Mouse (Mus musculus) heart, embryonic 15.5 days (tissue): ENCODE measurements around the gene Tctn1. TPM values are rescaled to one million over a fixed set of nuclear protein-coding genes. Genes with fewer than 3 reads are reported as not detected.

Experiments
- ATAC-seq: fragments of 200-750 bp; cut with Nextera tagmentation; replicated peaks from 2 replicates; pipeline ENCODE4 v1.8.0; 2017; ENCODE audit warnings: low read depth, moderate TSS enrichment; ENCODE audit not compliant: insufficient number of reproducible peaks, insufficient read depth, low FRiP score
- H3K27ac ChIP-seq: fragments of 300-500 bp; sonication (generic); 2 replicates; pipeline ENCODE4 v1.5.1; 2015; ENCODE audit warnings: mild to moderate bottlenecking, inconsistent platforms
- H3K27me3 ChIP-seq: fragments of 300-500 bp; sonication (generic); 2 replicates; pipeline ENCODE4 v1.6.1; 2015; ENCODE audit warnings: inconsistent platforms
- H3K36me3 ChIP-seq: fragments of 300-500 bp; sonication (generic); 2 replicates; pipeline ENCODE4 v1.6.1; 2015; ENCODE audit warnings: mild to moderate bottlenecking, inconsistent platforms
- H3K4me1 ChIP-seq: fragments of 300-500 bp; sonication (generic); replicated peaks from 2 replicates; pipeline ENCODE4 v1.6.1; 2015; ENCODE audit warnings: inconsistent platforms
- H3K4me2 ChIP-seq: fragments of 300-500 bp; sonication (generic); 2 replicates; pipeline ENCODE4 v1.6.1; 2015; ENCODE audit warnings: inconsistent platforms, mild to moderate bottlenecking, moderate library complexity
- H3K4me3 ChIP-seq: fragments of 300-500 bp; sonication (generic); 2 replicates; pipeline ENCODE4 v1.5.1; 2015; ENCODE audit warnings: mild to moderate bottlenecking, inconsistent platforms
- H3K9ac ChIP-seq: fragments of 300-500 bp; sonication (generic); 2 replicates; pipeline ENCODE4 v1.6.1; 2015; ENCODE audit warnings: mild to moderate bottlenecking, inconsistent platforms
- H3K9me3 ChIP-seq: fragments of 300-500 bp; sonication (generic); replicated peaks from 2 replicates; pipeline ENCODE4 v1.6.1; 2016; ENCODE audit warnings: inconsistent platforms
- WGBS: fragments of 180-500 bp; shearing (Covaris S2); methylation state at CpG from one replicate; pipeline ENCODE4 v1.1.7; 2015; ENCODE audit warnings: mixed read lengths; 5-methylcytosine and 5-hydroxymethylcytosine counted together
- polyA plus RNA-seq: library from polyadenylated mRNA; unstranded; fragments of >200 nt; fragmentation: Nextera tagmentation; extraction: Ambion mirVana; gene quantifications from 2 replicates; pipeline ENCODE4 v1.2.1, GENCODE M21; 2015

Tctn1 gene
- polyA plus RNA-seq, 1 experiment from 2014 or later, result 2.5 TPM

DNA sequence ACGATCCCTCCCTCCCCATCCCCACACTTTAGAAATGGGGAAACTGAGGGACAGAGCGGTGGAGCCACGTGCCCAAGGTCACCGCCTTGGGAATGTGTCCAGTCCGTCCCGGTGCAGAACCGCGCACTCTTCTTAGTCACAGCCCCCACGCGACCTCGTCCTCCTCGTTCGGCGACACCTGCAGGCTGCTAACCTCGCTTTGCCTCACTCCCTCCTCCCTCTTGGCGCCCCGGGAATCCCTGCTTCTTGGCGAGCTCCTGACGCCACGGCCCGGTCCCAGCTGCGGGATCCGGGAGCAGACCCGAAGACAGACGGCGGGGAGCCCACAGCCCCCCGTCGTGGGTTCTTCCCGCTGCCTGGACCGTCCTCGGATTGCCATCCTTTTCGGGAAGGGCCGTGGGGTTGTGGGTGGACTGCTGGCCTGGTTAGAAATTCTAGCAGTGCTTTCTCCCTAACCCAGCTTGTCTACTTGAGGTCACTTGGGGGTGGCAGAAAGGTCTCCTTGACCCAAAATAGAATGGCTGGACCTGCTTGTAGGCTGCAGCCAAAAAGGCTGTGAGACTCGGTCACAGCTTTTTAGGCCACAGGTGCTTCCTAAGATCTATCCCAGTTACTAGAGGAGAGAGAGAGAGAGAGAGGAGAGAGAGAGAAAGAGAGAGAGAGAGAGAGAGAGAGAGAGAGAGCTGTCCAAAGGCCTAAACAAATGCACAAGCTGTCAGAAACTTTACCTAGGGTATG, 20.9 kb upstream of the Tctn1 start:
- under 1% methylated on average over 34 of the region's 34 CpGs for WGBS

DNA sequence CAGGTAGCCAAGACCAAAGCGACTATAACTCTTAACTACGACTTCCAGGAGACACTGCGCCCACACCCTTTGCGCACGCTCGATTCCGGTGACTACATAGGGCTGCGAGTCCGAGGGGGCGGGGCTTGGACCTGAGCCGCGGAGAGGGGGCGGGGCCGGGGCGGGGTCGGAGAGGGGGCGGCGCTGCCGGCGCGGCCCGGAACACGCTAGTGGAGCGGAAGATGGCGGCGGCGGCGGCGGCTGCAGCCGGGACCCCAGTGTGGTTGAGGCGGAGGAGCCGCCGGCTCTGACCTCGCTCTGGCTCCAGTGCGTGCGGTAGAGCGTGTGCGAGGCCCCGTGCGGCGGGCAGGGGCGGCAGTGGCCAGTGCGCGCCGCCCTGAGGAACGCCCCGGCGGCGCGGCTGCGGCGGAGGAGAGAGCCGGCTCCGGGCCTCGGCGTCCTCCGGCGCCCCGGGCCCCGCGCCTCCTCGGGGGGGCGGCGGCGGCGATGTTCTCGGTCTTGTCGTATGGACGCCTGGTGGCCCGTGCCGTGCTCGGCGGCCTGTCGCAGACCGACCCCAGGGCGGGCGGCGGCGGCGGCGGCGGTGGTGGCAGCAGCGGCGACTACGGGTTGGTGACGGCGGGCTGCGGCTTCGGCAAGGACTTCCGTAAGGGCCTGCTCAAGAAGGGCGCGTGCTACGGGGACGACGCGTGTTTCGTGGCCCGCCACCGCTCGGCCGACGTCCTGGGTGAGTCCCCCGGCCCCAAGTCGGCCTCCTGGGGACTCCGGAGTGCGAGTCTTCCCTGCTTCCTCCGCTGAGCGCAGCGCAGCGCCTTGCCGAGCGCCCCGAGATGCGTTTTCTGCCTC, 20.1 kb upstream of the Tctn1 start, which contains the start of gene Pptc7:
Pptc7 (plus strand) TSS at position 183 of the 846 bp plus-strand sequence.
- Histone ChIP-seq H3K9ac (peak within 1 kb of the TSS; percentile 86), H3K4me1 (peaks cover 49% of the 10 kb centered on the region), H3K4me2 (peak within 1 kb of the TSS; percentile 89), H3K27me3 (no peaks in the 10 kb centered on the region), H3K27ac (peak within 1 kb of the TSS; percentile 90), H3K4me3 (peak within 1 kb of the TSS; percentile 85), H3K36me3 (no peaks in the 10 kb centered on the region; the same call in 1 of the 2 replicates), H3K9me3 (no peaks in the 10 kb centered on the region)
- peak; percentile 93 for ATAC-seq
- WGBS, result under 1% methylated on average over 94 of the region's 114 CpGs

More for the DNA sequence above, 20.9 kb upstream of the Tctn1 start:
- peak overlapping the region; percentile 90 for H3K27ac ChIP-seq
- H3K27me3 ChIP-seq, result no peaks in the 10 kb centered on the region
- no peaks in the 10 kb centered on the region; the same call in 1 of the 2 replicates for H3K36me3 ChIP-seq
- peak overlapping the region; percentile 89 for H3K4me2 ChIP-seq
- no peaks in the 10 kb centered on the region for H3K9me3 ChIP-seq
- peak; percentile 31; the same call in 1 of the 2 replicates for ATAC-seq
- H3K4me1 ChIP-seq, result peaks cover 46% of the 10 kb centered on the region
- peak overlapping the region; percentile 85 for H3K4me3 ChIP-seq
- H3K9ac ChIP-seq, result peak overlapping the region; percentile 86

DNA sequence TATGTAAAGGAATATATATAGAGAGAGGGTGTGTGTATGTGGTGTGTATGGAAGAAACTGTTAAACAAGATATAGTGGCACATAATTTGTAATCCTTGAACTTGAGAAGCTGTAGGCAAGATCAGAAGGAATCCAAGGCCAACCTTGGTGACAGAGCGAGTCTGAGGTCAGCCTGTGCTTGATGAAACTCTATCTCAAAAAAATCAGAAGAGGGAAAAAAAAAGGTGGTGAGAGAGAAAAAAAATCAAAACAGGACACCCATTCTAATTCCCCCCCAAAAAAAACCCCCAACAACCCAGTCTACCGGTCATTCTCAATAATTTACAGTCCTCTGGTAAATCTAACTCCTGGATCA, 19.5 kb upstream of the Tctn1 start:
- Histone ChIP-seq H3K9me3 (no peaks in the 10 kb centered on the region), H3K4me3 (peak overlapping the region; percentile 85), H3K27ac (no peak overlapping the region), H3K9ac (0 out of 2 replicates have a peak overlapping the region, but pooled peaks have one; percentile 86), H3K4me2 (peak overlapping the region; percentile 89), H3K27me3 (no peaks in the 10 kb centered on the region), H3K4me1 (peaks cover 49% of the 10 kb centered on the region), H3K36me3 (no peaks in the 10 kb centered on the region; the same call in 1 of the 2 replicates)
- 28% methylated on average over 2 of the region's 2 CpGs for WGBS
- no peak for ATAC-seq

DNA sequence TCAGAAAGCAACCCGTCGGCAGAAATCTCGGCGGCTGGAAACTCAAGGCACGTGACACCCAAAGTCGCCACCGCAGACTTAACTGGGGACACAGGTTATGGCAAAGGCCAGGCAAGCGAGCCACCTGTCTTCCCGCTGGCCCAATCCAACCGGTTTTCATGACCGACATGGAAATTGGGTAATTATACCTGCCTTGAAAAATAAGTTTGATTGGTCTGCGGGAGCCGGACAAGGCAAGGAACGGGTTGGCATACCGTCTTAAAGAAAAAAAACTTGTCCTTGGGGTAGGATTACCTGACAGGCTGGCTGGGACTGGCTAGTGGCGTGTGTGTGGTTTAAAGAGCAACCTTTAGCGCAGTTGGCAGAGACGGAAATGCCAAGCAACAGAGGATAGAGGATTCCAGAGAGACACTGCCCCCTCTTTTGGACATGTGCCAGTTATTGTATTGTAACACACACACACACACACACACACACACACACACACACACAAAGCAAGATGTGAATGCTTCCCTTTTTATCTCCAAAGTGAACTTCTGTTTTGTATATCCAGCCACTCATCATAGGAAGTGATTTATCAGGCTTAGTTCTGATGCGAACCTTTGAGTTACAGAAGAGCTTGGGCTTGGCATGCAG, 16.7 kb upstream of the Tctn1 start:
- peaks cover 27% of the 10 kb centered on the region for H3K4me1 ChIP-seq
- H3K27ac ChIP-seq, result peak overlapping the region; percentile 5; the same call in 1 of the 2 replicates
- H3K36me3 ChIP-seq, result no peaks in the 10 kb centered on the region
- H3K9me3 ChIP-seq, result no peaks in the 10 kb centered on the region
- H3K4me3 ChIP-seq, result peak overlapping the region; percentile 5; the same call in 1 of the 2 replicates
- whole genome bisulfite sequencing, result 27% methylated on average over 19 of the region's 19 CpGs
- H3K4me2 ChIP-seq, result peak overlapping the region; percentile 51
- ATAC-seq, result no peak
- H3K27me3 ChIP-seq, result no peaks in the 10 kb centered on the region
- H3K9ac ChIP-seq, result no peak overlapping the region

DNA sequence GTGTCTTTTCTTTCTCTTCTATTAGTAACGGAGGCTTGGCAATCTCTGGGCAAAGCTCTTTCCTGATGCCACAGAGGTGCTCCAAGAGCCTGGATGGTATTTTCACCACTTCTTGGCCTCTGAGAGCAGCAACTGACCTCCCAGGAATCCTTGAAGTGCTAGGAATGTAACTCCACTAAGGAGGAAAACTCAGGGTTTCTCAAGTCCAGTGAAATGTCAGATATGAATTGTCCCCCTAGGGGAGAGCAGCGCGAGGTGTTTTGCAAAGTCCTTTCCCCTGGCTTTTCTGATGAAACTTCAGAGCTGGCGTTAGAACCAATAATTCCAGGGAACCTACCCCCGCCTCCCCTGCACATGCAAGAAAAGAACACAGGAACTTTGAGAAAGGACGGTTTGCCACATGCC, 16.2 kb upstream of the Tctn1 start:
- peak overlapping the region; percentile 5; the same call in 1 of the 2 replicates for H3K4me3 ChIP-seq
- H3K4me1 ChIP-seq, result peaks cover 23% of the 10 kb centered on the region
- no peaks in the 10 kb centered on the region for H3K9me3 ChIP-seq
- H3K27ac ChIP-seq, result peak overlapping the region; percentile 5; the same call in 1 of the 2 replicates
- H3K36me3 ChIP-seq, result no peaks in the 10 kb centered on the region
- peak overlapping the region; percentile 51 for H3K4me2 ChIP-seq
- 21% methylated on average over 6 of the region's 6 CpGs for WGBS
- H3K27me3 ChIP-seq, result no peaks in the 10 kb centered on the region
- no peak overlapping the region for H3K9ac ChIP-seq
- ATAC-seq, result no peak

DNA sequence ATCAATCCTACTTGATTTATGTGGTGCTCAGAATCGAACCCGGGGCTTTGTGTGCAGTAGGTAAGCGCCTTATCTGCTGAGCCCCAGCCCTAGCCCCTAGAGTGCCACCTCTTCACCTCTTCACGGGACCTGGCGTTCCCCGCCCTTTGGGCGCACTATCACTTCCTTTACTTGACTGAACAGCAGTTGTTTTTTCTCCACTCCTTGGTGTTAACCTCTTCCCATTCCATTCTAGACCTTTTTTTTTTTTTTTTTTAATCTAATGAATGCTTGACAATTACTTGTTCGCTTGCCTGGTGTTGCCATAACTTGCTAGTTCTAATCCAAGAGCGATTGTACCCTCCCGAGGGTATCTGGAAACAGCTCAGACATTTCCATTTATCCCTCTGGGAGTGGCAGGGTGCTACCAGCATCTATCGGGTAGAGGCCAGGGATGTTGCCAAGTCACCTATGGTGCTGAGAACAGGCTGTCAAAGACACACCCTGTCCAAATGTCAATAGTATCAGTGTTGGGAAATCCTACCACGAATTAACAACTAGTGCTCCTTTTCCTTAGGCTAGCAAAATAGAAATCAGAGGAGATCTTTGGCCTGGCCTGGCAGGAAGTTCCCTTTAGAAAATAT, 15.7 kb upstream of the Tctn1 start:
- no peak for ATAC-seq
- H3K27me3 ChIP-seq, result no peaks in the 10 kb centered on the region
- no peak overlapping the region for H3K4me3 ChIP-seq
- no peaks in the 10 kb centered on the region for H3K9me3 ChIP-seq
- no peak overlapping the region for H3K9ac ChIP-seq
- H3K36me3 ChIP-seq, result no peaks in the 10 kb centered on the region
- H3K4me1 ChIP-seq, result peaks cover 19% of the 10 kb centered on the region
- 67% methylated on average over 12 of the region's 12 CpGs for WGBS
- peak overlapping the region; percentile 5; the same call in 1 of the 2 replicates for H3K27ac ChIP-seq
- H3K4me2 ChIP-seq, result peak overlapping the region; percentile 51; the same call in 1 of the 2 replicates

DNA sequence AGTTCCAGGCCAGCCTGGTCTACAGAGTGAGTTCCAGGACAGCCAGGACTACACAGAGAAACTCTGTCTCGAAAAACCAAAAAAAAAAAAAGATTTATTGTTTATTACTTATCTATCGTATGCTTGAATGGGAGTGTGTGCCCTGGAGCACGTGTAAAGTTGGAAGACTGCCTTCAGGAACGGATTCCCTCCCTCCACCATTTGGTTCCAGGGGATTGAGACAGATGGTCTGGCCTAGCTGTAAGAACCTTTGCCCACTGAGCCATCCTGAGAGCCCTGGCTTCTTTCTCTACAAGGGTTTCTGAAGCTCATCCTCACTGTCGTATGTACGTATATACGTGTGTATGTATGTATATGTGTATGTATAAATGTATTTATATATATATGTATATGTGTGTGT, 14.7 kb upstream of the Tctn1 start:
- 82% methylated on average over 7 of the region's 7 CpGs for WGBS
- H3K4me1 ChIP-seq, result peaks cover 19% of the 10 kb centered on the region
- H3K4me3 ChIP-seq, result no peak overlapping the region

DNA sequence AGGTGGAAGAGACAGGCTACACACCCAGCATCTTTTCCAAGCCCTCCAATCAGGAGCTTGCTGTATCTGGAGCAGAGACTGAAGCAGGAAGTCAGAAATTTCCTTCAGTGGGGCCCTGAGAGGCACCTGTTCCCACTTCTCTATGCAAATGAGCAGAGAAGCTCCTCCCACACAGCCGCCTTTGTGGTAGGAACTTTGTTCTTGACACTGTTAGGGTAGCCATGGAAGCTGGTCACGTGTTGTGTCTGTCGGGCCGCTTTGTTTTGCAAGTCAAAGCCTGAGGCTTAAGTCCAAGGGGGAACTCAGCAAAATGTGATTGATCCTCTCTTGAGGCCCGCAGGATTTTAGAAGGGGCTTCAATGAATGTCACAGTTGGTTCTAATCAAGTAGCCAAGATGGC, 10.5 kb upstream of the Tctn1 start:
- Histone ChIP-seq H3K4me3 (no peak overlapping the region), H3K36me3 (no peaks in the 10 kb centered on the region), H3K4me2 (no peak overlapping the region), H3K4me1 (0 out of 2 replicates have a peak, but pooled peaks cover 2% of the 10 kb centered on the region), H3K27me3 (no peaks in the 10 kb centered on the region), H3K9ac (no peak overlapping the region), H3K9me3 (no peaks in the 10 kb centered on the region), H3K27ac (no peak overlapping the region)
- 29% methylated on average over 5 of the region's 5 CpGs for WGBS
- ATAC-seq, result no peak; the same call in 1 of the 2 replicates

More for the DNA sequence above, 14.7 kb upstream of the Tctn1 start:
- H3K4me2 ChIP-seq, result no peak overlapping the region
- H3K9ac ChIP-seq, result no peak overlapping the region
- no peaks in the 10 kb centered on the region for H3K27me3 ChIP-seq
- no peak for ATAC-seq
- H3K36me3 ChIP-seq, result no peaks in the 10 kb centered on the region
- no peak overlapping the region for H3K27ac ChIP-seq
- no peaks in the 10 kb centered on the region for H3K9me3 ChIP-seq

DNA sequence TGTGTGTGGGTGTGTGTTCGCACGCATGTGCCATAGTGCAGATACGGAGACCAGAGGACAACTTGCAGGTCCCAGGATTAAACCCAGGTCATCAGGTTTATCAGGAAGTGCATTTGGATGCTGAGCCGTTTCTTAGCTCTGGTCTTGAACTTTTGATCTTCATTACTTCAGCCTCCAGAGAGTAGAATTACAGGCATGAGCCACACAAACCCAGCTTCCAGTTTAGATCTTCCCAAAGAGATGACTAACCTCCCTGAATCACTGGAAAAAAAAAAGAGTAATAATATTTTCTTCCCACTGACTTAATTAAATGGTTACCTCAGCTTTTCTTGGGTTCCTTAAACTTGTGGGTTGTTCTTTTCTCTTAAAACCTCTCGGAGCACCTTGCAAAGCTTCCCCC, 8.6 kb upstream of the Tctn1 start:
- Histone ChIP-seq H3K9ac (no peak overlapping the region), H3K27ac (no peak overlapping the region), H3K4me1 (no peaks in the 10 kb centered on the region; the same call in 1 of the 2 replicates), H3K9me3 (no peaks in the 10 kb centered on the region), H3K4me3 (no peak overlapping the region), H3K4me2 (no peak overlapping the region), H3K36me3 (no peaks in the 10 kb centered on the region), H3K27me3 (no peaks in the 10 kb centered on the region)
- no peak for ATAC-seq
- WGBS, result 80% methylated on average over 5 of the region's 5 CpGs

DNA sequence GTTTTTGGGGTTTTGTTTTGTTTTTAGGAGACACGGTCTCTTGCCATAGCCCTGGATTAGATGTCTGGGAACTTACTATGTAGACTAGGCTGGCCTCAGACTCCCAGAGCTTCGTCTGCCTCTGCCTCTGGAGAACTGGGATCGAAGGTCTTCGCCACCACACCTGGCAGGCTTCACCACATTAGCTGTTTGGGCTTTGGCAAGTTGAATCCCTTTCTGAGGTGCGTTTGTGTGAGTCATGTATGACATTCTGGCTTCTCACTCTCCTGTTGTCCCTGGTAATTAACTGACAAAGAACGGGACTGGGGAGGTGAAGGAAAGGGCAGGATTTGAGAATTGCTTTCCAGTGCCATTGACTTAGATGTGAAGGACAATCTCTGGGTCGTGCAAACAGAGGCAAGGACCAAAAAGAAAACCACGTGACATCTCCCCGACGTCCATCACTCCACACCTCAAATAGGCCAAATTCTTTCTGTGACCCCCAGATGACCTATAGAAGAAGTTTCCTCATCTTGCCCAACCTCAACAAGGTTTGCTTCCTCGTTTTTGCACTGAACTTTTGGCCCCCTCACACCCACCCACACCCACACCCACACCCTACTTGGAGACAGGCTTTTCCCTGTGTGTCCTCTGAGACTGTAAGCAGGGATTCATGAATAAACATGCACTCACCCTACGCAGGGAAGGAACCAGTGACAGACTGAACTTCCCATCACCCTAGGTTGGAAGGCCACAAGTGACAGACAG, 4.8 kb upstream of the Tctn1 start:
- Histone ChIP-seq H3K27me3 (no peaks in the 10 kb centered on the region), H3K9ac (no peak overlapping the region), H3K27ac (no peak overlapping the region), H3K4me3 (no peak overlapping the region), H3K9me3 (no peaks in the 10 kb centered on the region), H3K4me1 (no peaks in the 10 kb centered on the region; the same call in 1 of the 2 replicates), H3K4me2 (no peak overlapping the region), H3K36me3 (no peaks in the 10 kb centered on the region)
- 51% methylated on average over 12 of the region's 12 CpGs for WGBS
- ATAC-seq, result no peak
